Mouse (Mus musculus) E14TG2a.4 (cell line): Measurements from ENCODE around the gene Tmem104.

Source experiments
- H3K27me3 ChIP-seq: 2 replicates; pipeline ENCODE4 v1.6.1; 2014; ENCODE audit warnings: low read length, control low read depth; ENCODE audit not compliant: insufficient read depth
- H3K36me3 ChIP-seq: 2 replicates; pipeline ENCODE4 v1.6.1; 2014; ENCODE audit warnings: low read length, control low read depth; ENCODE audit not compliant: insufficient read depth
- H3K4me1 ChIP-seq: replicated peaks from 2 replicates; pipeline ENCODE4 v1.6.1; 2014; ENCODE audit warnings: low read depth, low read length, control low read depth
- H3K4me3 ChIP-seq: replicated peaks from 2 replicates; pipeline ENCODE4 v1.5.1; 2014; ENCODE audit warnings: mild to moderate bottlenecking, low read length
- H3K9me3 ChIP-seq: 2 replicates; pipeline ENCODE4 v1.6.1; 2014; ENCODE audit warnings: low read length, control low read depth
- CTCF ChIP-seq: conservative IDR thresholded peaks from 2 replicates; pipeline ENCODE4 v1.5.1; 2014; ENCODE audit warnings: low read length
- NANOG ChIP-seq: IDR thresholded peaks from 2 replicates; pipeline ENCODE4 v1.6.1; 2014; ENCODE audit warnings: borderline replicate concordance, low read length, mixed read lengths
- POU5F1 ChIP-seq: IDR thresholded peaks from 2 replicates; pipeline ENCODE4 v1.6.1; 2014; ENCODE audit warnings: low read length, borderline replicate concordance

Gene Tmem104

DNA sequence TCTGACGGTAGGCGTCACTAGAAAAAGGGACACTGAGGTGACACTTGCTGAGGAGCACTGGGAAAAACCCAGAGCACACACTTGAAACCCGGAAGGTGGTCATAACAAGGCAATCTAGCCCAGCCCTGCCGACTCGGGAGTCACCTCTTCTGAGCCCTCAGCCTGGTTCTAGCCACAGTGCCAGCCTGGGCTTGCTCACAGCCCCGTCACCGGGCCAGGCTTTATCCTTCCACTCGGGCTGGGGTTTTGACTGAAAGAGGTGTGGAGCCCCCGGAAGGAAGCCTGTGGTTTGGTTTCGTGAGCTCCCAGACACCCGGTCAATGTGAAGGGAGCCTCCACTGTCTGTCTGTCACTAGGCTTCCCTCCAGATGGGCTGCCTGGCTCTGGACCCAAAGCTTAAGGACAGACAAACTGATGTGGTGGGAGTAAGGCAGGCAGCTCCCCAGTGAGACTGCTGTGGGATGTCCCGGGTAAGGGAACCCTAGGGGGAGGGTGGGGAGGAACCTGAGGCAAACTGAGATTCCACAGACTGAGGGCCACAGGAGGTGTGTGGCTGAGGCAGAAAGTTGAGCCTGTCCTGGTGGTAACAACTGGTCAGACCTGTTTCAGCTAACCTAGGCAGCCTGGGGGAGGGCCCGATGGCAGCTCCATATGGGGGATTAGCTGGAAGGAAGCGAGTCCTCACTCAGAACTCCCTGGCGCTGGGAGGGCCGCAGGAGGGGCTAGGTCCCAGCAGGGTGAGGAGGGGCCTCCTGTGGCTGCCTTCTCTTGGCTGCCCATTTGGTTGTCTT is 13.5 kb upstream of the Tmem104 start:
- Histone ChIP-seq H3K27me3 (no peaks in the 10 kb centered on the region), H3K4me3 (peak overlapping the region; percentile 59), H3K36me3 (peaks cover 48% of the 10 kb centered on the region), H3K4me1 (peaks cover 83% of the 10 kb centered on the region), H3K9me3 (no peaks in the 10 kb centered on the region)
- TF ChIP-seq NANOG (no peak), POU5F1 (no peak), CTCF (no peak)

DNA sequence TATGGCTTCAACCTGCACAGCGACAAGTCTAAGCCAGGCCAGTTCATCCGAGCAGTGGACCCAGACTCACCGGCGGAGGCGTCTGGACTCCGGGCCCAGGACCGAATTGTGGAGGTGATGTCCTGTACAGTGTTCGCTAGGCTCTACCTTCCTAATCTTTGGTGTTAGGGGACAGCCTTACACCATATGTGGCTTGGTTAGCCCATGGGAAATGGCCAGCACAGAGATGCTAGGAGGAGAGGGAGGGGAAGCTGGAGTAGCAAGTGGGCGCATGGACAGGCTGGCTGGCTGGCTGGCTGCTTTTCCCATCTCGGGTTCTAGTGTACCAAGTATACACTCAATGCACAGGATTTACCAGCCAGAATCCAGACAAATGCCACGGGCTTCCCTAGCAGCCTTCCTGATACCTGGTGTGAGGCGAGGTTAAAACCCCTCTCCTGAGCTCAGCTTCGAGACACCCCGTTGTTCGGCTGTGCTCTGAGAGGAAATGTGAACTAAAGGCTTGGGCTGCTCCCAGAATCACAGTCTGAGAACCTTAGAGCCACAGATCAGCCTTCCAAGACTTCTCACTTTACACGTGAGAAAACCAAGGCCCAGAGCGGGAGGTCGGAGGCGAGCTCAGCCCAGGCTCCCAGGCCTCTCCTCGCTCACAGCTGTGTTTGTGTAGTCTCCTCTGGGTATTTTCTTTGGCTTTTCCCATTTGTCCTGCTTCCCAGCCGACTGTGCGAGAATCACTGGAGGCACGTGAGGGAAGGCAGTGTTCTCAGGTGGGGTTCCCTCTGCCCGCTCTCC is 10.7 kb upstream of the Tmem104 start:
- peaks cover 75% of the 10 kb centered on the region for H3K4me1 ChIP-seq
- H3K27me3 ChIP-seq: no peaks in the 10 kb centered on the region
- H3K9me3 ChIP-seq: no peaks in the 10 kb centered on the region
- H3K36me3 ChIP-seq: peaks cover 60% of the 10 kb centered on the region
- no peak for TF ChIP-seq CTCF
- no peak for TF ChIP-seq POU5F1
- TF ChIP-seq NANOG: no peak
- no peak overlapping the region; the same call in 1 of the 2 replicates for H3K4me3 ChIP-seq

DNA sequence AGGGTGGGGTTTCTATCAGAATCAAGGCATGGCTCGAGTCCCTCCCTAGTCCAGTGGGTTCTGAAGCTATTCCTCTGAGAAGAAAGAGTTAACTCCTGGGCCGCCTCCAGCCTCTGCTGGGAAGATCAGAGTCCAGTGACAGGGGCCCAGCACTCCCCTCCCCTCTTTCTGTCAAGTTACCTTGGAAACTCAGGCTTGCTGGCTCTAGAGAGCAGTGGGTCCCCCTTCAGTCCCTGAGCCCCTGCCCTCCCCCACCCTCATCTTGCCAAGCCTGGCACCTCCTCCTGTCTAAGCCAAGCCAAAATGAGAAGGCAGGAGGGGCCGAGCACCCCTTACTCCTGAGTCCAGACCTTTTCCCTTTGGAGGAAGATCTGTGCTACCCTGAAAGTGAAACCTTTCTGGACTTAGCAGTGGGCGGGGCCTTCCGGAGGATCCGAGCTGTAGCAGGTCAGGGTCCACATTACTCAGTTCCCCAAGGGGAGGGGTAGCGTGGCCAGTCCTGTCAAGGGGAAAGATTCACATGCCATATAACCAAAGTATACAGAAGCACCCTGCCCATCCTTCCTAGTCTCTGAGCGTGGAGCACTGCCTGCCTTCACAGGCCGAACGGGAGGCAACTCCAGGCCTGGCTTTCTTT is 9.6 kb upstream of the Tmem104 start:
- TF ChIP-seq POU5F1 (no peak), CTCF (no peak), NANOG (no peak)
- H3K36me3 ChIP-seq: peaks cover 65% of the 10 kb centered on the region
- H3K9me3 ChIP-seq: no peaks in the 10 kb centered on the region
- H3K4me3 ChIP-seq: no peak overlapping the region
- H3K27me3 ChIP-seq: no peaks in the 10 kb centered on the region
- peaks cover 73% of the 10 kb centered on the region for H3K4me1 ChIP-seq

DNA sequence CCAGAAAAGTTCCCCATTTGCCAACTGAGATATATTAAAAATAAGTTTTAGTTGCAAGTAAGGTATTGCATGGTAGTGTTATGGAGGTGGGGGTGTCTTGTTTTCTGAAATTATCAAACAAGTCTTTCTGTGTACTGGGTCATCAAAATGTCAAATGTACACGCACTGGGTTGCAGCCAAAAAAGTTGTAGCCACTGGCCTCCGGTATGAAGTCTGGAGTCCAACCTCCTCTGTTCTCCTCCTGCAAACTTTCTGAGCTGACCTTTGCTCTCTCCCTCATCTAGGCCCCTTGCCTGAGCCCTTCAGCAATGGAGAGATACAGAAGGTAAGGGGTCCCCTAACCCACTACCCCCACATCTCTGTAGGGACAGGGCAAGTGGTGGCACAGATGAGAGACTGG is 8.5 kb upstream of the Tmem104 start:
- H3K27me3 ChIP-seq: no peaks in the 10 kb centered on the region
- TF ChIP-seq POU5F1 (no peak), NANOG (no peak), CTCF (no peak)
- H3K9me3 ChIP-seq: no peaks in the 10 kb centered on the region
- peaks cover 75% of the 10 kb centered on the region for H3K36me3 ChIP-seq
- peaks cover 64% of the 10 kb centered on the region for H3K4me1 ChIP-seq
- H3K4me3 ChIP-seq: no peak overlapping the region

DNA sequence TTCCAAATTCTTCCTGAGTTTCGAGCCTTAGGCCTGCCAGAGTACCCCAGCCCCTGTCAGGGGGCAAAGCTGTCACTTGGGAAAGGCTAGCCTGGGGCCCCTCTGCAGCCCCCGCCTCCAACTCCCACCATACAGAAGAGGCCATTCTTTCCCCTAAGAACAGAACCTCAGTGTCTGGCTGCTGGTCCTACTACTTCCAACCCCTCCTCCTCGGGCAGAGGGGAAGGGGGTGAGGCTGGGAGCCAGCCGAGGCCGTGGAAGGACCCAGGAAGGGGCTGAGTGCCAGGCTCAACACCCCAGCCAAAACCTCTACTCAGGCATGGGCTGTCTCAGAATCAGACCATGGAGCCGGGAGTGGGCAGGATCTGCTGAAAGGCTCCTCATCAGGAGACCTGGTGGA is 8.1 kb upstream of the Tmem104 start:
- Histone ChIP-seq H3K4me1 (peaks cover 60% of the 10 kb centered on the region), H3K9me3 (no peaks in the 10 kb centered on the region), H3K4me3 (no peak overlapping the region), H3K36me3 (peaks cover 76% of the 10 kb centered on the region), H3K27me3 (no peaks in the 10 kb centered on the region)
- TF ChIP-seq NANOG (no peak), POU5F1 (no peak), CTCF (no peak)

DNA sequence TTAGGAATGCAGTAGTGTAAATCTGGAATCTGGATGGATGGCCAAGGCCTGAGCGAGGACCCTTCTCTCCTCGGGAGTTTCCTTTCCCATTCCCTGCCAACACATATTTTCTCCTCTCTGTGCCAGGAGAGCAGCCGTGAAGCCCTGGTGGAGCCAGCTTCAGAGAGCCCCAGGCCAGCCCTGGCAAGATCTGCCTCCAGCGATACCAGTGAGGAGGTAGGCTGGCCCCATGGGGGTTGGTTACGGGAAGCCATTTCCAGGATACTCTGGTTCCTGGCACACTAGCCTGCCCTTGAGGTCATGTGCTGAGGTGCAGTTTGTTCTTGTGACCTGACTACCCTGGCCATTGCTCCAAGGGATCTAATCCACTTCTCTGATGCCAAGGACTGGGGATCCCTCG is 7.4 kb upstream of the Tmem104 start:
- Histone ChIP-seq H3K36me3 (peaks cover 76% of the 10 kb centered on the region), H3K4me1 (peaks cover 56% of the 10 kb centered on the region), H3K9me3 (no peaks in the 10 kb centered on the region), H3K4me3 (no peak overlapping the region), H3K27me3 (no peaks in the 10 kb centered on the region)
- TF ChIP-seq NANOG (no peak), CTCF (no peak), POU5F1 (no peak)

DNA sequence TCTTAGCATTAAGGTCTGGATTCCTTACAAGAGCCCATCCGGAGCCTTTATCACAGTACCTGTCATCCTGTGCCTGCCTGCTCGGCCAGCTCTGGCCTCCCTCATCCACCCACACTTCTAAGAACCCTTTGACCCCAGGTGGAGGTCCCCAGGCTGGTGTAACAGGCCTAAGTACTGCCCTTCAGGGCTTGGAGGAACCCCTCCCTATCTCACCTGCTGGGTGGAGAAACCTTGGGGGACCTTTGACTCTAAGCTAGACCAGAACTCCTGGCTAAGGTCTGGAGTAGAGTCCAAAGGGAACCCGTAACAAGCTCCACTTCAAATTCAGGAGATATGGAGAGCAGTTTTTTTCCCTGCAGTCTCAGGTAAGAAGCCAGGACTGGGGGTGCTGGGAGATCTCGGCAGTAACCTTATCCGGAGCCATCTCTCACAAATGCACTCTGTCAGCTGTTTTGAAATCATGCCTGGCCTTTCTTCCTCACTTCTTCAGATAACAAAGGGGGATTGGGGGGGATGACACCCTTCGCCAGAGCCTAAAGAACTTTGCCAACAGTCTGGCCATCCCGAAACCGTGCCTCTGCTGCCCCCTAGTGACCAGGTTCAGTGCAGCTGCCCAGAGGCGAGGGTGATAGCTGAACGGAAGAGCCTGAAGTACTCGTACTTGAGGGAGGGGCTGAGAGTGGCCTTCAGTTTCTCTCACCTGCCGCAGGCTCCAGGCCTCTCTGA is 5.2 kb upstream of the Tmem104 start:
- Histone ChIP-seq H3K9me3 (no peaks in the 10 kb centered on the region), H3K27me3 (no peaks in the 10 kb centered on the region), H3K4me1 (peaks cover 47% of the 10 kb centered on the region), H3K4me3 (no peak overlapping the region), H3K36me3 (peaks cover 63% of the 10 kb centered on the region)
- TF ChIP-seq POU5F1 (no peak), CTCF (peak; percentile 83)

DNA sequence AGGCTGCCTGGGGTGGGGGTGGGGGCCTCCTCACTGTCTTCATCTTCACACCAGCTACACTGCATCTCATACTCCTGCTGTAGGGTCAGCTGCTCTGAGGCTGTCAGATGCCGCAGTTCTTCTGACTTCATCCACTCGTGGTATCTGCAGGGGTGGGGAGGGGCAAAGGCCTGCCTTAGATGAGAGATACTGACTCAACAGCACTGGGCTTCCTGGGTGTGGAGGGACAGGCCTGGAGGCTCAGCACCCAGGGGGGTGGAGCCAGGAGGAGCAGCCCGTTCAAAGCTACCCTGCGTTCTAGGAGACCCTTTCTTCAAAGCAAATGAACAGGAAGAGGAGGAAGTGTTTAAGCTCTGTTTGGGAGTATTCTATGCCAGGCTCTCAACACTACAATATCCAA is 2.3 kb upstream of the Tmem104 start:
- no peaks in the 10 kb centered on the region for H3K9me3 ChIP-seq
- H3K4me1 ChIP-seq: peaks cover 46% of the 10 kb centered on the region
- no peak for TF ChIP-seq NANOG
- TF ChIP-seq CTCF: no peak
- no peak for TF ChIP-seq POU5F1
- H3K4me3 ChIP-seq: no peak overlapping the region
- H3K36me3 ChIP-seq: peaks cover 45% of the 10 kb centered on the region
- H3K27me3 ChIP-seq: no peaks in the 10 kb centered on the region
